Mouse (Mus musculus) T-cell, adult 2 months (primary cell): Measurements from ENCODE around the gene Amotl2.

Experiments used
- DNase-seq: peaks from one replicate; pipeline ENCODE4 v3.0.0; 2022; ENCODE audit warnings: low spot score

Gene Amotl2

GRCm38 (mm10) chr9:102716481-102717163 is at the start of gene Amotl2:
Gene Amotl2 (plus strand): TSS chr9:102716672.
- DNase-seq, result no peak

DNA sequence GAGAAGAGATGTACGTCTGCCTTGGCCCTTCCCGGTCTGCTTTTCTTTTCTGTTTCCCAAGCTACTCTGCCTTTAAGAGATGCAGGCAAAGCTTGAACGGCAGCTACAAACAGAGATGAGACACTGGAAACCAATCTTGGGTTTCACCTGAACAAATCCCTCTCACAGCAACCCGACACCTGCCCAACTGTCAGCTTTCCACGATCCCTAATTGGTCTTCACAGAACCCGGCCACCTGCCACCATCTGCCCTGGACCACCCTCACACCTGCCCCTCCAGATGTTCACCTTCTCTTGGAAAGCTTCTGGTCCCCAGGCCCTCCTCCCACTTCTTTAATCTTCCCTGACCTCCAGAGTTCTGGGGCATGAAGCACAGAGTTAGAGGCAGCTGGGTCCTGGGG is 48.4 kb upstream of the Amotl2 start:
- no peak for DNase-seq

DNA sequence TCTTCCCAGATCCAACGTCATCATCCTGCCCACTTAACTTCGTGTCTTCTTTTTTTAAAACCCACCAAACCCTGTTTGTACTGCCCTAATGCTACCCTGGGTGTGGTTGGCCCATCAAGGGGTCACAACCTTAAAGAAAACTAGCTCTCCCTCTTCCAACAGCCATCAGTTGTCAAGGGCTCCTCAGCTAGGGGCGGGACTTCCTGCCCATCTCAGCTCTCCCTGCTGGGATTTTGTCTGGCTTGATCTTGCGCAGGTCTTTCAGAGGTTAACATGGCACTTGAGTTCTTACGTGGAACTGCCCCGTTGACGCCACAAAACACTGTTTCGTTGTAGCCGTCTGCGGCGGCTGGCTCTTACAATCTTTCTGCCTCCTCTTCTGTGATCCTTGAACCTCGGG is 47.6 kb upstream of the Amotl2 start:
- no peak for DNase-seq

GRCm38 (mm10) chr9:102673381-102673780 is 43.1 kb upstream of the Amotl2 start:
- DNase-seq, result no peak

- DNase-seq, result no peak
These were observed 40.5 kb upstream of the Amotl2 start for GRCm38 (mm10) chr9:102675922-102676321.

DNA sequence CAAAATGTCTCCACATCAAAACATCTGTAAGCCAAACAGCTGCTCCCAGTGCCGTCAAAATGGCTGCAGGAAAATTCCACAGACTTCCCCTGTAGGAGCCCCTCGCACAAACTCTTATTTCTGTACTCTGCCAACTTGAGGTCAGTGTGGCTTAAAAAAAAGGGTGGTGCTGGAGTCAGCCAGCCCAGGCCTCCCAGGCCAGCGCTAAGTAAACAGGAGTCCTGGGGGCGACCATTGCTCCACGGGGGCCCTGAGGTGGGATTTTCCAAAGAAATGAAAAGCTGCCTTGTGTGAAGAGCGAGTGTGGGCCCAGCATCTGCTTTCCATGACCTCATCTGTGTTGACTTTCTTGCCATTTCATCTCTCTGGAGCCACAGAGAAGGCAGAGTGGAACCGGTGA is 35.0 kb upstream of the Amotl2 start:
- DNase-seq, result no peak

- no peak for DNase-seq
These were observed 28.5 kb upstream of the Amotl2 start for GRCm38 (mm10) chr9:102687943-102688342.

GRCm38 (mm10) chr9:102689406-102689939 is 27.0 kb upstream of the Amotl2 start:
- no peak for DNase-seq

- no peak for DNase-seq
These were observed 26.4 kb upstream of the Amotl2 start for GRCm38 (mm10) chr9:102689940-102690642.

GRCm38 (mm10) chr9:102690891-102691290 is 25.6 kb upstream of the Amotl2 start:
- DNase-seq, result no peak

DNA sequence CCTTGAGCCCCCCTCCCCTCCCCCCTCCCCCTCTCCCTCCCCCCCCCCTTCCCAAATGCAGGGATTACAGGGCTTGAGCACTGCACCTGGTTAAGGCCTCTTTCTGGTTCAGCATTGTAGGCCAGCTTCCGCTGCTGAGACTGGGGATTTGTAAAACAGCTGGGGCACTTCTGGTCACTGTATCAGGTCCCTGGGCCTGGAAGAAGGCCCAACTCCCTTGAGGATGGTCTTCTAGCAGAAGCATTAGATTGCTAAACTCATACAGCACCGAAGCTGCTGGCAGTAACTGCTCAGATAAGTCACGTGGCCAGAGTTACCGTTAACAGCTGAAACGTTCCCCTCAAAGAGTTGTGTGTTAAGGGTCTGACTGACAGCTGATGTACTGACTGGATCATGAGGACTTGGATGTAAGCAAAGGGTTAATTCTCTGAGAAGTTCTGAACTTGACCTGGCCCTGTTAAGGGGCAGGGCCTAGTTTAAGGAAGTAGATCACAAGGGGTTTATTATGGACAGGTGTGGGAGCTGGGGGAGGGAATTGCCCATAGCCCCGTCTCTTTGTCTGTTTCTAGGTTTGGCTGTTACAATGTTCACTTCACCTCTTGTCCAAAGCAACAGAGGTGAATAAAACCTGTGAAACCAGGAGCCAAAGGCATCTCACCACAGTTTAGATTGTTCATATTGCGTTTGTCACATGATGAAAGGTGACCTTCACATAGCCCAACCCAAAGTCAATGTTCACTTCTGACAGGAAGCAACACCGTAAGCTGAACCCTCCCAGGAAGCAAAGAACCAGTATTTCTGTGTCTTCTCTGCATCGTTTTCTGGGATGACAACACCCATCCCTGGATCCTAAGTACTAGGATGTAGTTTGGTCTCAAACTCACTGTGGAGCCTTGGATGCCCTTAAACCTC is 23.7 kb upstream of the Amotl2 start:
- no peak for DNase-seq

GRCm38 (mm10) chr9:102701042-102701441 is 15.4 kb upstream of the Amotl2 start:
- DNase-seq, result no peak

DNA sequence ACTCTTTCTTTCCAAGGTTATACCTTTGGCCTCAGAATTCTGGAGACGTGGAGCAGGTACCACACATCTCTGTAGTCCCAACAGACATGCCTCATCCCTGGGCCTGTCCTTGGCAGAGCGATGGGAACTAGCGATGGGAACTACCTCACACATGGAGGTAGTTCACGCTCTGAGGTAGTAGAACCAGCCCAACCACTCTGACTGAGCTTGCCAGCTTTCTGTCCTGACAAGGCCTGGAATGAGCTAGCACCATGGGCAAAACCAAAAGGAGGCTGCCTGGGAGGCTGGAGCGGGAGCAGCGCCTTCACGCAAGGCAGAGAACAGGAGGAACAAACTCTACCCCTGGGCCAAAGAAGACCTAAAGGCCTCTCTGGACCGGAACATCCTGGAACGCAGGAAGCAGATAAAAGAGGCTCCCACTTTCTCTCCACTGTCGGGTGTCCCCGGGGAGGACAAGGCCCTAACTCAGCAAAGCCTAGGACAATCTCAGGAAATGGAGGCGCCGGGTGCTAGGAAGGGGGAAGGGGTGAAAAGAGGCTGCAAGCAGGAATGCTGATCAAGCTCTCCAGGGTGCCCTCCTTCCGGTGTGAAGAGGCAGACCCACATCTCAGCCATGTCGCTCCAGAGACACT is 6.9 kb upstream of the Amotl2 start:
- DNase-seq, result no peak

DNA sequence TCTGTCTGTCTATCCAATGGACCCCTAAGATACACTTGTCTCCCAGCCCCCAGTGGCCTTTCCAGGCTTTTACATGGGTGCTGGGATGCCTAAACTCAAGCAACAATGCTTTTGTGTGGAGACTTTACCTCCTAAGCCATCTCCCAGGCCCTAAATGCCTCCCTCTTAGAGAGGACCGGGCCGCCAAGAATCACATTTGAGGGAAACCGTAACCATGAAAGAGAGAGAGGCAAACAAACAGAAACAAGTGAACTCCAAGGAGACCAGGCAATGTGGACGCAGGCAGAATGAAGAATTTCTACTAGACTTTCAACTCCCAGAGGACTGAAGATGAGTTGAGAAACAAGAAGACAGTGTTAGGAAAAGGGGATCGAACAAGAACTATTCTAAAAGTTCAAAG is 6.0 kb upstream of the Amotl2 start:
- no peak for DNase-seq

DNA sequence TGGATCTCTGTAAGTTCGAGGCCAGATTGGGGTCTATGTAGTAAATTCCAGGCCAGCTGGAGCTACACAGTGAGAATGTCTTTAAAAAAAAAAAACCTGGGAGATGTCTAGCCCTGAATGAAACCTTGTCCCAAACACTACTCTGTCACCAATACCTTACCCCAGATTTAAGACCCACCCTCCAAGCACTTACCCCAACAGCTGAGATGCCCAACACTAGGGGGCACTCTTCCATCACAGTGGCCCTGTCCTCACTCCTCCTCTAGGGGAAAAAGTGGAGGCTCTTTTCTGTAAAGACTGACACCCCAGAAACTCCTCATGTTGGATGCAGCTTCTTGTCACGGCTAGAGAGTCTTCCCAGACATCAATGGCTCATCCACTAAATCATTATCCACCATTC is 2.7 kb upstream of the Amotl2 start:
- DNase-seq, result no peak

DNA sequence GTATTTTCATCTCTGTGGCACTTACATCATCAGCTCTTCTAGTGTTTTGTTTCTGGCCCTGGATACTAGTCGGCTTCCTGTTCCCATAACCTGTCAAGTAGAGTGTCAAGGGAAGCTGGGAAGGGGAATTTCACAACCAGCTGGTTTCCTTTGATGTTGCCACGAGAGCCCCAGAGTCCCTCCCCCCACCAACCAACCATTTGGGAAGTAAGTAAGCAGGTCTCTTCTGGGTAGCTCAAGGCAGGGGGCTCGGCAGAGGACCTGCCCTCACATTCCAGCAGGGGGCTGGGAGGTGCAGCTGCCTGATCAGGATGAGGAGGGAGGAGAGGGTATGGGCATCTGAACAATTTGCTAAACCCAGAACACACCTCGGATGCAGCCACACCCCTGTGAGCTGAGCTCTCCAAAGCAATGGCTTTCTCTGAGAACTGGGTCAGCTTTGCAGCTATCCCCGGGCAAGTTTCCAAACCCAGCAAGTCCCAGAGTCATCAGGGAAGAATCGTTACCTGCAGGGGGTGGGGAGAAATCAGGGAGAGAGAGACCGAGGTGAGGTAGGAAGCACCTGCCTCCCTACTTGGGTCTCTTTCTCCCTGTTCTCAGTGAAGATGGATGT is 1.5 kb upstream of the Amotl2 start:
- no peak for DNase-seq

DNA sequence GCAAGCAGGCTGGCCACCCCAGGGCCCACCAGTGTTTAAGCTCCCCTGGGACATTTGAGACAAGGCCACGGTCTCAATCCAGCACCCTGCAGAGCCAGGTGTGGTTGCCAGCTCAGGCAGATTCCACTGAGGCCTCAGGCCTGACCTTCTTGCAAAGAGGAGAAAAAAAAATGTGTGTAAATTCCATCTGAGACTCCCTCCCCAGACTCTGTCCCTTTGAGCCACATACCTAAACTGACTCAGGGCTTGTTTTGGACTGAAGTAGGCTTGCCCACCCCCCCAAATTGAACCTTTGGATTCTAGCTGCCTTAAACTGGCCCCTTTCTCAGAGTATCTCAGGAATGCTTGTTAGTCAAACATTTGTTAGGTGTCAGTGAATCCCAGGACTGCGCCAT is 969 bp upstream of the Amotl2 start:
- DNase-seq, result no peak

DNA sequence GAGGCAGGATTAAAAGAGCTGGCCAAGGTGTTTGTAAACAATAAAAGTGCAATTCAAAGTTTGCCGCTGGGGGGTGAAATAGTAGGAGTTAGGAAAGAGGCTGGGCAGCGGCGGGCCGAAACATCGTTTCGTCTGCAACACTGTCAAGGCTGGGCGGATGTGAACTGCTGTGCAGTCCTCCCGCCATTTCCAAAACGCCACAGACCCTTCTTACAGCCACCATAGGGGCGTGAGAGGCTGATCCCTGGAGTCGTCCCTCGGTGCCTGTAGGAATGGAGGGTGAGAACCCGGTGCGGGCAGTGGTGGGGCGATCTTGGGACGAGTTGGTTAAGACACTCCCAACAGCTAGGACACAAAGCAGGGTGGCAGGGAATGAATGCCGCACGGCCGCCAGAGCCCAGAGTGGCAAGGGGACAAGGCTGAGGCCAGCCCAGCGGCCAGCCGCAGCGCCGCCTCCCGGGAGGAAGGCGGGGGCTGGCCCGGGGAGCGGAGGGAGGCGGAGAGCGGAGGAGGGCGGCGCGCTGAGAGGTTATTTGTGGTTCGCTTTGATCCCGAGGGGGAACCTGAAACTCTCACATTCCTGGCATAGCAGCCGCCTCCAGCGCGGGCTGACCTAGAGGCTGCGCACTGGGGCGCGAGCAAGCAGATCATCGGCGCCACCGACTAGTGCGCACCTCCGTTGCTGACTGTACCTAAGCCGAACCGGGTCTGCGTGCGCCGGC is 853 bp downstream of the Amotl2 start:
- DNase-seq, result no peak

GRCm38 (mm10) chr9:102717886-102718643 is 1.6 kb downstream of the Amotl2 start:
- DNase-seq, result no peak

GRCm38 (mm10) chr9:102718676-102719075 is 2.2 kb downstream of the Amotl2 start:
- DNase-seq, result no peak
